Mouse (Mus musculus): Measurements from ENCODE around the gene Plcb4.

GRCm38 (mm10) chr2:135761226-135761802 lies 102.5 kb downstream of the Plcb4 start:
- no peak for TF ChIP-seq CTCF (conservative IDR thresholded peaks at IDR 0.05; ENCODE audit: insufficient read depth, insufficient read length, low read depth, low read length)
- TF ChIP-seq POLR2A (IDR thresholded peaks at IDR 0.05; ENCODE audit: low read depth, low read length) = no peak
